Mouse (Mus musculus) layer of hippocampus, adult 9-11 months (tissue): ENCODE measurements around the gene Gm36079.
"Not testable (repeated sequence)": the region's sequence is repeated elsewhere in the genome, so short reads cannot be mapped to it uniquely, and the experiment has no call there.

Experiments
- DNase-seq: peaks from one replicate; pipeline ENCODE4 v3.0.0; 2022

The Gm36079 gene

DNA sequence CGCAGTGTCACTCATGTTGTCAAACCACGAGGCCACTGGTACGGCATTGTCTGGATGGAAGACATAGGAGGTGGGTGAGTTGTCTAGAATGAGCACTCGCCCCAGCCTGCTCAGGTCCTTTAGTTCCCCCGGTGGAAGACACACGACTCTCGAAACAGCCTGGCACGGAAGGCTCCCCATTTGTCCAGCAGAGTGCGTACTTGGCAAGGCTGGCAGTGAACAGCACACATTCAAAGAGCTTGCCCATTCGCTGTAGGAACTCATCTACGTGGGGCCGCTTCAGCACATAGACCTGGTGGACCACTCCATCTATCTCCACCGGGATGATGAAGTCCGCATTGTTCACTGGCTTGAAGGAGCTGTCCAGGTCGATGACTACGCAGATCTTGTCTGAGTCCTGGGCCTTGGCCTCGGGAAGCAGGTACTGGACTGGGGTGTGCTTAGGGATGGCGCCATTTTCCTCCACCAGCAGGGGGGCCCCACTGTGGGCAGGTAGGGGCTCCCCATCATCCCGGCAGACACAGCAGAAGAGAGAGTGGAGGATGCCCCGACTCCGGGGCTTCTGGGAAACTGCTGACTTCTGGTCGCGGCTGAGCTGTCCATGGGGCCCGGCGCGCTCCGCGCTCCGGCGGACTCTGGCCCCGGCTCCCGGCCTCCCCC lies 11.3 kb downstream of the Gm36079 start:
- DNase-seq: not testable (repeated sequence)

DNA sequence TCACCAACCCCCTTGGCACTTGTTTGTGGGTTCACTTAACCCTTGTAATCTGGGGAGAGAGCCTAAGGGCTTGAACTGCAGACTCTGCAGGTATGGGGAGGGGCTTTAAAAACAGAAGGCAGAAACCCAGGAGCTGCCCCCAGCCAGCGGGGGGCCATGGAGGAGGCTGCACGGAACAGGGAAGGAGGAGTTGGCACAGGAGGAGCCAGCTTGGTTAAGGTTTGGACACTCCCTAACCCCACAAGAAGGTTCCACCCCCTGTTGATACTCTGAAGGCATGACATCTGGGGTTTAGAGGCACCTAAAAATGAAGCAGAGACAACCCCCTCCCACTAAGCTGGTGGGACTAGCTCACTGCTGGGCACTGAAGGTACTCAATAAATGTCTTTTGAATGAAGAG lies 12.8 kb downstream of the Gm36079 start:
- not testable (repeated sequence) for DNase-seq

DNA sequence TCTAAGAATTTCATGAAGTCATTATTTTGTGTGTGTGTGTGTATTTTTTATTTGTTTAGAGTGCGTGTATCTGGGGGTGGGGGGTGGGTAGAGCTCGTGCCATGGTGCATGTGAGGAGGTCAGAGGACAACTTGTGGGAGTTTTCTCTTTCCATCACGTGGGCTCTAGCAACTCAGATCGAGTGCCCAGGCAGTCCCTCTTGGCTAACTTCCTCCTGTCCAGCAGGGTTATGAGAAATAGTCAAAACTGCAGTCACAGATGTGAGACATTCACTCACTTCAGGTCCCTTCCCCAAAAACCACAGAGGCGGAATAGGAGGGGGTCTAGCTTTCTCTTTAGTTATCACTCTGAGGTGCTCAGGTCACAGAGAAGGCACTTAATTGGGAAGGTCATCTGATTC lies 13.3 kb downstream of the Gm36079 start:
- not testable (repeated sequence) for DNase-seq

DNA sequence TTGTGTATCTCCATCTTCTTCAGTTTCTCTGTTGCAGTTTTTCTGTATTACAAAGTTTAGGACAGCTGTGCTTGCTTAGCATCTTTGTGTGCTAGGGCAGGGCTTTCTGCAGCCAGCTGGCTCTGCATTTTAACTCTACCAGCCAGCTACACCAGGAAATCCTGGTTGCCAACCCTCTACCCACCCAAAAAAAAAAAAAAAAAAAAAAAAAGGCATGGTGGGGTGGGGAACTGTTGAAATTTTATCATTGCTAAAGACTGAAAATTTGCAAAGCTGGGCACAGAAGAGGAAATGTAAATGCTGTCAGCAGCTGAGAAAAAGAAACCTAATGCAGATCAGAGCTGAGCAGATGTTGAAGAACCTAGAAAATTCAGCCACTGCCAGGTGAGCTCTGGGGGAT lies 16.7 kb downstream of the Gm36079 start:
- DNase-seq: not testable (repeated sequence)

DNA sequence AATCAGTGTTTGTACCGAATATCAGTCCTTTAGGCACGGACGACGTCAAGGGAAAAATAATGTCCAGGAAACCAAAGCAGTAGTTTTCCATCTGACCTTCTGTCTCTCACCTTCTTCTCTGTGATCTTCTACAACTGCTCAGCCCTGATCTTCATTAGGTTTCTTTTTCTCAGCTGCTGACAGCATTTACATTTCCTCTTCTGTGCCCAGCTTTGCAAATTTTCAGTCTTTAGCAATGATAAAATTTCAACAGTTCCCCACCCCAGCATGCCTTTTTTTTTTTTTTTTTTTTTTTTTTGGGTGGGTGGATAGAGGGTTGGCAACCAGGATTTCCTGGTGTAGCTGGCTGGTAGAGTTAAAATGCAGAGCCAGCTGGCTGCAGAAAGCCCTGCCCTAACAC lies 27.6 kb downstream of the Gm36079 start:
- DNase-seq: not testable (repeated sequence)

DNA sequence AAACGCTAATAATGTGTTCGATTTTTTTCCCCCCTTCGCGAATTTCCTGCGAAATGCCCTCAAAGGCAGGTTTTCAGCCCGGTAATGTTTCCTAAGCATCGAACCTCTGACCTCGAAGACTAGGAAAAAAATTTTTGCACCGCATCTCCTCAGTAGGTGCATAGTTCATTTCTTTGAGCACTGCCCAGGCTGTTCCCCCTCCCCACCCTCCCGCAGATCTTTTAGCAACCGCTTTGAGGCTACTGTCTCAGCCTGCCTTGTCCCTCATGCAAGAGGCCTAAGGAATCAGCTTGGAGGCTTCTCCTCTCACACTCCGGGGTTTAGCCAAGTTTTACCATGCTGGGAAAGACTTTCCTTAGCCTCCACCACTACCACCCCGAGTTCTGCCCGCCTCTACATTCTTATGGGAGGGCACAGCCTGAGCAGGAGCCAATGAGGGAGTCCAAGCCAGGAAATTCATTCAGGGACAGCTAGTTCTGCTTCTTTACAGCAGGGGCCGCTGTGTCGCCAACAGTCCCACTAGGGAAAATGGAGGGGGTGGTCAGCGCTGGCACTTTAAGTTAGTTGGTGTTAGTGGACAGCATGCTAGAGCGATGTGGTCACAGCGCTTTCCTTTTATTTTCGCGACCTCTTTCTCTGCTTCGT lies 28.2 kb downstream of the Gm36079 start:
- DNase-seq: not testable (repeated sequence)

DNA sequence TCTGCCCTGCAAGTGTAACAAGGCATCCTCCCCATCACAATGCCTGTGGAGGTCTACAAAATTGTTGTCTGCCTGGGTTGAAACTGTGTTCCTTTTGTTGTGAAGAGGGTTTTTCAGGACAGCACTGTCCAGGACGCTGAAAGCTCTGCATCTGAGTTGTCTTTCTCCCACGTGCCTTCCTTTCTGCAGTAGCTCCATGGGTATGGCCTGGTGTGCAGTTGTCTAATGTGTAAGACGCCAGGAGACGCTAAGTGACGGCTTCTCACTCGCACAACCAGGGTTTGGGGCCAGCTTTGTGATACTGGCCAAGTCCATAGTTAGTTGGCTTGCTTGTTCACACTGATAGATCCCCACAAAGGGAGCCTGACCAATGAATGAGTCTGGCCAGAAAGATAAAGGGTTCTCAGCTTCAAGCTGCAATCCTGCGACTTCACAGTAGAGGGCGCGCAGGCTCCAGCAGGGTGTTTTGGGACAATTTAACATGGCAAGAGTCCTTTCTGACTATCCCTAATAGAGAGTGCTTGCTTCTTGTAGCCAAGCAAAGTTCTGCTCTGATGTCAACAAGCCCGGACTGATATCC lies 34.8 kb downstream of the Gm36079 start:
- not testable (repeated sequence) for DNase-seq

DNA sequence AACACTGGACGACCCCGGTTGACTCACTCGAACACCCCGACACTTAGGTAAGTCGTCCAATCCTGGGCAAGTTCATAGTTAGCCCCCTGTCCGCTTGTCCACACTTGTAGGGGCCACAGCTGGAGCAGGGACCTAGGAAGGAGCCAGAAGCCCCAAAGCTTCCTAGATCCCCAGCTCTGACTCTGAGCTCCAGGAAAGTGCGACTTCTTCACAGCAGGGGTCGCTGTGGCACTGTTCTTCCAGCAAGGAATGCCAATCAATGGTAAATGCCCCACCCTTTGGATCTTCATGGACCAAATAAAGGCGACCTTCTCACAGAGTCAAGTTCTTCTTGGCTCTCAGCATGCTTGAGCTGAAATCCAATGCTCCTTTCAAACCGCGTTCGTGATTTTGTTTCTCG lies 35.5 kb downstream of the Gm36079 start:
- DNase-seq: not testable (repeated sequence)
